Mouse (Mus musculus) ES-Bruce4 (cell line): ENCODE data around the gene Rsph6a.

Source experiments
- CTCF ChIP-seq: IDR thresholded peaks from one replicate; pipeline ENCODE4 v1.8.1; 2011; ENCODE audit warnings: low read depth, low read length
- POLR2A ChIP-seq: IDR thresholded peaks from one replicate; pipeline ENCODE4 v1.8.1; 2011; ENCODE audit warnings: low read length; ENCODE audit not compliant: insufficient read depth

DNA sequence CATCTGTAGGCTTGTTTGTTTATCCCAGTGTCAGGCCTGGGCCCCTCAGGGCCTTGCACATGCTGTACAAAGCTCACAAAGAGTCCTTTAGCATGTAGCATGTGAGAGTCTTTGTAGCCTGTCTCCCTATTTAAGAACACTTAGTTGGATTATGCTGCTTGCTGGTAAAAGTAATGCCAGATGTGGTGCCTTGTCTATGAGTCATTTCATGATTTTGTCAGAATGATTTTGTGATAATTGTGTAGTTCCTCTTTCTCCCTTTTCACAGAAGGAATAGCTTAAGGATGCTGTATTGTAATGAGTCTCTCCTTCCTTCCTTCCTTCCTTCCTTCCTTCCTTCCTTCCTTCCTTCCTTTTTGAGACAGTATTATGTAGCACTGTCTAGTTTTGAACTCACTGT is 26.4 kb upstream of the Rsph6a start:
- no peak for TF ChIP-seq POLR2A
- TF ChIP-seq CTCF, result no peak
